Comparison of ENCODE assay signal across 13 mouse cellular contexts in genomic region chr16:39110089-39110488, GRCm38 (mm10).
A peak's percentile ranks its signal among the peaks of the same experiment; 100 is the strongest.
DNase-seq lines count a peak whose midpoint lies in the region; ATAC-seq and TF ChIP-seq lines count a peak whose summit lies in the region.
"Had no signal": no experiment of that assay in that cellular context is flagged by ENCODE, and none has a peak within 500 bp of the region (broad histone marks: within the 10 kb centered on the region; RNA-seq: fewer than 3 reads in every experiment).

No protein-coding gene starts in this region.

- H3K27ac ChIP-seq in kidney, postnatal 0 days: no peak overlapping the region
- no peak overlapping the region for H3K27ac ChIP-seq in embryonic facial prominence, embryonic 14.5 days (replicated peaks; ENCODE audit: low read depth, low read length)
- no peak overlapping the region for H3K27ac ChIP-seq in forebrain, embryonic 15.5 days (replicated peaks)
- H3K27ac ChIP-seq in midbrain, embryonic 14.5 days (replicated peaks; ENCODE audit: low read depth, low read length): 0 out of 2 replicates have a peak overlapping the region, but pooled peaks have one; percentile 21
- H3K27ac ChIP-seq: gastrocnemius, adult 2 months; intestine, embryonic 15.5 days; liver, embryonic 14.5 days had no signal

- 92% methylated on average over 5 of the region's 5 CpGs for WGBS in kidney, postnatal 0 days
- WGBS in embryonic facial prominence, embryonic 14.5 days: 89% methylated on average over 5 of the region's 5 CpGs
- WGBS in forebrain, embryonic 15.5 days: 77% methylated on average over 5 of the region's 5 CpGs
- WGBS in midbrain, embryonic 14.5 days: 79% methylated on average over 5 of the region's 5 CpGs

- no peaks in the 10 kb centered on the region for H3K36me3 ChIP-seq in kidney, postnatal 0 days (ENCODE audit: insufficient read depth, low read length)
- H3K36me3 ChIP-seq in embryonic facial prominence, embryonic 14.5 days (ENCODE audit: control insufficient read depth, insufficient read depth, low read length): no peaks in the 10 kb centered on the region
- no peaks in the 10 kb centered on the region for H3K36me3 ChIP-seq in forebrain, embryonic 15.5 days
- no peaks in the 10 kb centered on the region for H3K36me3 ChIP-seq in midbrain, embryonic 14.5 days (ENCODE audit: control insufficient read depth, insufficient read depth, low read length)
- H3K36me3 ChIP-seq: intestine, embryonic 15.5 days had no signal

- no peaks in the 10 kb centered on the region for H3K27me3 ChIP-seq in kidney, postnatal 0 days (ENCODE audit: insufficient read depth, low read length)
- no peaks in the 10 kb centered on the region for H3K27me3 ChIP-seq in embryonic facial prominence, embryonic 14.5 days (replicated peaks; ENCODE audit: control insufficient read depth, insufficient read depth, low read length)
- H3K27me3 ChIP-seq in forebrain, embryonic 15.5 days: no peaks in the 10 kb centered on the region
- no peaks in the 10 kb centered on the region for H3K27me3 ChIP-seq in midbrain, embryonic 14.5 days (ENCODE audit: control insufficient read depth, insufficient read depth, low read length)
- H3K27me3 ChIP-seq: intestine, embryonic 15.5 days had no signal

- DNase-seq in kidney, postnatal 0 days (ENCODE audit: low spot score): no peak
- no peak for DNase-seq in kidney, postnatal 10 days
- DNase-seq in embryonic facial prominence, embryonic 14.5 days (ENCODE audit: low spot score): no peak
- no peak for DNase-seq in midbrain, embryonic 14.5 days
- DNase-seq in cerebellum, postnatal 10 days: no peak
- no peak for DNase-seq in thymus, postnatal 10 days (ENCODE audit: low spot score in 2 of 2)
- DNase-seq: gastrocnemius, adult 2 months; thymus, postnatal 25 days had no signal

- H3K4me1 ChIP-seq in kidney, postnatal 0 days (replicated peaks; ENCODE audit: insufficient read depth, low read length): no peaks in the 10 kb centered on the region
- no peaks in the 10 kb centered on the region for H3K4me1 ChIP-seq in embryonic facial prominence, embryonic 14.5 days (ENCODE audit: control insufficient read depth, insufficient read depth, low read length)
- H3K4me1 ChIP-seq in forebrain, embryonic 15.5 days: peaks cover 3% of the 10 kb centered on the region; the same call in 1 of the 2 replicates
- no peaks in the 10 kb centered on the region for H3K4me1 ChIP-seq in midbrain, embryonic 14.5 days (ENCODE audit: control insufficient read depth, insufficient read depth, low read length)
- H3K4me1 ChIP-seq: intestine, embryonic 15.5 days had no signal

- H3K4me2 ChIP-seq in kidney, postnatal 0 days (ENCODE audit: low read length): 0 out of 2 replicates have a peak overlapping the region, but pooled peaks have one; percentile 64
- H3K4me2 ChIP-seq in embryonic facial prominence, embryonic 14.5 days (ENCODE audit: low read depth, low read length): peak overlapping the region; percentile 75
- peak overlapping the region; percentile 58; the same call in 1 of the 2 replicates for H3K4me2 ChIP-seq in forebrain, embryonic 15.5 days (replicated peaks)
- H3K4me2 ChIP-seq in midbrain, embryonic 14.5 days (ENCODE audit: low read length): peak overlapping the region; percentile 52

- TF ChIP-seq CTCF in kidney, postnatal 0 days (IDR thresholded peaks at IDR 0.05; ENCODE audit: low read depth): no peak

- H3K4me3 ChIP-seq in kidney, postnatal 0 days (replicated peaks; ENCODE audit: low read depth, low read length): no peak overlapping the region
- H3K4me3 ChIP-seq in embryonic facial prominence, embryonic 14.5 days (ENCODE audit: low read depth, low read length): no peak overlapping the region
- H3K4me3 ChIP-seq in forebrain, embryonic 15.5 days: peak overlapping the region; percentile 40; the same call in 1 of the 2 replicates
- no peak overlapping the region; the same call in 1 of the 2 replicates for H3K4me3 ChIP-seq in midbrain, embryonic 14.5 days (replicated peaks; ENCODE audit: low read depth, low read length)
- H3K4me3 ChIP-seq: intestine, embryonic 15.5 days had no signal

- no peak overlapping the region for H3K9ac ChIP-seq in kidney, postnatal 0 days (ENCODE audit: low read depth, low read length)
- H3K9ac ChIP-seq in embryonic facial prominence, embryonic 14.5 days (ENCODE audit: low read depth, low read length): no peak overlapping the region
- H3K9ac ChIP-seq in forebrain, embryonic 15.5 days (replicated peaks): no peak overlapping the region
- no peak overlapping the region for H3K9ac ChIP-seq in midbrain, embryonic 14.5 days (replicated peaks; ENCODE audit: low read length)
- H3K9ac ChIP-seq: intestine, embryonic 15.5 days; liver, embryonic 14.5 days had no signal

- no peak for ATAC-seq in kidney, postnatal 0 days (replicated peaks; ENCODE audit: low FRiP score, low read depth)
- ATAC-seq in embryonic facial prominence, embryonic 14.5 days (ENCODE audit: low read depth): no peak
- peak; percentile 61; the same call in 1 of the 2 replicates for ATAC-seq in forebrain, embryonic 15.5 days (replicated peaks)
- no peak for ATAC-seq in midbrain, embryonic 14.5 days (ENCODE audit: low FRiP score, low TSS enrichment)
- no peak for ATAC-seq in megakaryocyte, adult 5-6 weeks (ENCODE audit: poor library complexity, severe bottlenecking)
- ATAC-seq: CD4-positive, CD25-positive, alpha-beta regulatory T cell, adult 4 months; intestine, embryonic 15.5 days had no signal

- no peaks in the 10 kb centered on the region for H3K9me3 ChIP-seq in kidney, postnatal 0 days (replicated peaks; ENCODE audit: low read length)
- no peaks in the 10 kb centered on the region for H3K9me3 ChIP-seq in embryonic facial prominence, embryonic 14.5 days (ENCODE audit: control insufficient read depth, low read length)
- H3K9me3 ChIP-seq in forebrain, embryonic 15.5 days: no peaks in the 10 kb centered on the region
- H3K9me3 ChIP-seq in midbrain, embryonic 14.5 days (ENCODE audit: control insufficient read depth, low read length): no peaks in the 10 kb centered on the region
- H3K9me3 ChIP-seq: intestine, embryonic 15.5 days had no signal
